Mouse (Mus musculus) embryonic fibroblast, embryonic 13.5 days (primary cell): Measurements from ENCODE around the gene Prkag2.

Source experiments
- CTCF ChIP-seq: IDR thresholded peaks from 2 replicates; pipeline ENCODE4 v1.5.1; 2011; ENCODE audit warnings: mild to moderate bottlenecking, control low read depth, low read length, moderate library complexity, borderline replicate concordance; ENCODE audit not compliant: insufficient read depth
- POLR2A ChIP-seq: IDR thresholded peaks from 2 replicates; pipeline ENCODE4 v1.6.1; 2011; ENCODE audit warnings: low read depth, mild to moderate bottlenecking, control low read depth, low read length, moderate library complexity

DNA sequence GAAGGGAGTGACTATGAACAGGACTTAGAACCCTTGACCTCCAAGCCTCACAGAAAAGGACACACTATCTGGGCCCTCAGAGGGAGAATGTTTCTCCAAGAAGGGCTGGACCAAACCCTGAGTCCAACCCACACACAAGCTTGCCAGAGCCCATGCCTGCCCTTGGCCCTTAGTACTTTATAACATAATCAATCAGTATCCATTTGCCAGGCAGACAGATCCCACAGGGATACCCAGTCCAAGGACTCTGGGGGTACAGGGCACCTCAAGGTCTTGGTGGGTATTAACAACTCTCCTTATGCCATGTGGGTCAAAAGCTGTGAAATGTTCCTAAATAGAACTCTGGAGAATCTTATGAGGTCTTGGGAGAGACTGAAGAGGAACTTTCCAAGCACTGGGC is 5.3 kb upstream of the Prkag2 start:
- TF ChIP-seq POLR2A: no peak
- no peak for TF ChIP-seq CTCF
